Mouse (Mus musculus): ENCODE measurements at regions not wholly inside any gene's neighbourhood (a gene's known extent, or its start where the extent isn't known, plus 50 kb on each side); places are given as distances from the start of the nearest gene placed in this dataset.
"Not testable (repeated sequence)": the region's sequence is repeated elsewhere in the genome, so short reads cannot be mapped to it uniquely, and the experiment has no call there.

DNA sequence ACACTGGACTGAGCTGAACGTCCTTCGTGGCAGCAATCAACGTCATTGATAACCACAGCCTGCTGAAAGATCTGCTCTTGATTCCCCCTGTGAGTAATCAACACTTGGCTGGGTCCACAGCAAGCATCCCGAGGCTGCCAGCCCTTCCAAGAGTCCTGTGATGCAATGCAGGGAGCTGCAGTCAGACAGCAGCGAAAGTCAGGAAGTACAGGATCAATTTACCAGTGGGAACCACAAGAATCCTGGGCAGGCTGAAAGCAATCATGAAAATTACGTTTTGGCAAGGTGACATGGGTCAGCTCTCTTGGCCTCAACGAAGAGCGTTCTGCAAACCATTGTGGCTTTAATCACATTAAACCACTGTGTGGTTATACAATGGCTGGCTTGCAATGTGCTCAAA is 95.8 kb upstream of the Slc1a3 start:
- no peak for DNase-seq (ENCODE audit: low read depth, low spot score)
- H3K4me3 ChIP-seq (ENCODE audit: insufficient read depth in 1 of 2, low read depth in 1 of 2, low read length in 2 of 2, poor library complexity in 1 of 2, severe bottlenecking in 1 of 2) = no peak overlapping the region
- no peak overlapping the region for H3K9ac ChIP-seq (ENCODE audit: insufficient read depth, low read depth, low read length, poor library complexity, severe bottlenecking)
- H3K36me3 ChIP-seq (ENCODE audit: control insufficient read depth, insufficient read depth, low read length, poor library complexity, severe bottlenecking) = no peaks in the 10 kb centered on the region
- no peak for TF ChIP-seq HCFC1 (IDR thresholded peaks at IDR 0.05; ENCODE audit: borderline replicate concordance, insufficient read depth, low read length)
- TF ChIP-seq ZNF384 (IDR thresholded peaks at IDR 0.05; ENCODE audit: low read depth, low read length) = no peak
- TF ChIP-seq MAFK (IDR thresholded peaks at IDR 0.05; ENCODE audit: insufficient read depth, low read depth, low read length) = no peak
- in situ Hi-C loops (cut with MboI; ENCODE audit: low sequenced_read_pairs in 2 of 2, unreplicated experiment in 2 of 2) = no loop called here
- no peaks in the 10 kb centered on the region for H3K9me3 ChIP-seq (ENCODE audit: control insufficient read depth, insufficient read depth, low read depth, low read length)
- H3K4me1 ChIP-seq (ENCODE audit: control insufficient read depth in 2 of 2, insufficient read depth in 2 of 2, low read length in 2 of 2, poor library complexity in 1 of 2) = no peaks in the 10 kb centered on the region
- no peak overlapping the region for H3K27ac ChIP-seq (ENCODE audit: insufficient read depth, low read depth, low read length, poor library complexity, severe bottlenecking)

DNA sequence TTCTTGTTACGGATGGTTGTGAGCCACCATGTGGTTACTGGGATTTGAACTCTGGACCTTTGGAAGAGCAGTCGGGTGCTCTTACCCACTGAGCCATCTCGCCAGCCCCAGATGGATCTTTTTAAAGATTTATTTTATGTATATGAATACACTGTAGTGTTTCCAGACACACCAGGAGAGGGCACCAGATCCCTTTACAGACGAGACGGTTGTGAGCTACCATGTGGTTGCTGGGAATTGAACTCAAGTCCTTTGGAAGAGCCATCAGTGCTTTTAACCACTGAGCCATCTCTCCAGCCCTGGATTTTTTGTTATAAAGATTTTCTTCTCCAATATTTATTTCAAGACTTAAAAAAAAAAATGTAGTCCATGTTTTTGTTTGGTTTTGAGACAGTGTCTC is 95.0 kb upstream of the Slc1a3 start:
- H3K27ac ChIP-seq (ENCODE audit: insufficient read depth, low read depth, low read length, poor library complexity, severe bottlenecking); in situ Hi-C loops (cut with MboI; ENCODE audit: low sequenced_read_pairs in 2 of 2, unreplicated experiment in 2 of 2); H3K4me1 ChIP-seq (ENCODE audit: control insufficient read depth in 2 of 2, insufficient read depth in 2 of 2, low read length in 2 of 2, poor library complexity in 1 of 2); DNase-seq (ENCODE audit: low read depth, low spot score); H3K4me3 ChIP-seq (ENCODE audit: insufficient read depth in 1 of 2, low read depth in 1 of 2, low read length in 2 of 2, poor library complexity in 1 of 2, severe bottlenecking in 1 of 2); H3K36me3 ChIP-seq (ENCODE audit: control insufficient read depth, insufficient read depth, low read length, poor library complexity, severe bottlenecking); H3K9me3 ChIP-seq (ENCODE audit: control insufficient read depth, insufficient read depth, low read depth, low read length); H3K9ac ChIP-seq (ENCODE audit: insufficient read depth, low read depth, low read length, poor library complexity, severe bottlenecking): not testable (repeated sequence)
- peak; percentile 55; the same call in 1 of the 2 replicates for TF ChIP-seq ZC3H11A (IDR thresholded peaks at IDR 0.05; ENCODE audit: borderline replicate concordance, low read depth, low read length)

DNA sequence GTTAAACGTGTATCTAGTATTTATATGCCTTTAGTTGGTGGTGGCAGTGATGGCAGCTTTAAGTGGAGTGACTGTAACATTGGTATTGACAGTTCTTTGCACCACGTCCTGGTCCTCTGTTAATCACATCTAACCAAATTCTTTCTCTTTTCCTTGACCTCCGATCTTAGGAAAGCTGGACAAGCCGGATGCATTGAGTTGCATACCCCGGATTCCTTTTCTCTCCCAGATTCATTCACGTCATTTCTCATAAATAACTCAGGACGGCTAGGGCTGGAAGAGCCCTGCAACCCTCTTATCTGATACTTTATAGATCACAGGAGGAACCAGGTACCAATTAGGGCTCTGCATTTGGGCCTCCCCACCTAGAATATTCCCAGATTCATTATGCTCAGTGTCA is 91.5 kb upstream of the Slc1a3 start:
- in situ Hi-C loops (cut with MboI; ENCODE audit: low sequenced_read_pairs in 2 of 2, unreplicated experiment in 2 of 2) = no loop called here
- H3K27ac ChIP-seq (ENCODE audit: insufficient read depth, low read depth, low read length, poor library complexity, severe bottlenecking) = no peak overlapping the region

DNA sequence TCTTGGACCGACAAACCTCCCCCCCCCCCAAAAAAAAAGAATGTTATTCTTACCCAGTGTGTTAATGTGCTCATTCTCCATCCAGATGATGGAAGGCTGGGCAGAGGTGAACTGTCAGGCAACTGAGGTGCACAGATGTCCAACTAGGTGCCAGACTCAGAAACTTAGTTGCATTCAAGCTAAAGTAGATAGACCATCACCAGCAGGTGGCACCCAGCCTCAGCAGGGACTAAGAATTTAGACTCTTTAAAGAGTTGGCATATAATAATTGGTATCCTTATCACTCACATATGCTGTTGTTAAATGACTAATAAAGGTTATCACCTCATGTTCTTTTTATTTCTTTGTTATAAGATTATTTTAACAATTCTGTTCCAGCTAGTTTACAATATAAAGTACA is 86.5 kb upstream of the Slc1a3 start:
- in situ Hi-C loops (cut with MboI; ENCODE audit: low sequenced_read_pairs in 2 of 2, unreplicated experiment in 2 of 2) = no loop called here
- TF ChIP-seq ZNF384 (IDR thresholded peaks at IDR 0.05; ENCODE audit: low read depth, low read length) (no peak), HCFC1 (IDR thresholded peaks at IDR 0.05; ENCODE audit: borderline replicate concordance, insufficient read depth, low read length) (no peak), CHD2 (IDR thresholded peaks at IDR 0.05; ENCODE audit: low read depth, low read length) (no peak), MAFK (IDR thresholded peaks at IDR 0.05; ENCODE audit: insufficient read depth, low read depth, low read length) (no peak), ZC3H11A (IDR thresholded peaks at IDR 0.05; ENCODE audit: borderline replicate concordance, low read depth, low read length) (no peak)

More for the DNA sequence above, 91.5 kb upstream of the Slc1a3 start:
- Histone ChIP-seq H3K36me3 (ENCODE audit: control insufficient read depth, insufficient read depth, low read length, poor library complexity, severe bottlenecking) (no peaks in the 10 kb centered on the region), H3K9me3 (ENCODE audit: control insufficient read depth, insufficient read depth, low read depth, low read length) (no peaks in the 10 kb centered on the region), H3K4me3 (ENCODE audit: insufficient read depth in 1 of 2, low read depth in 1 of 2, low read length in 2 of 2, poor library complexity in 1 of 2, severe bottlenecking in 1 of 2) (no peak overlapping the region), H3K9ac (ENCODE audit: insufficient read depth, low read depth, low read length, poor library complexity, severe bottlenecking) (no peak overlapping the region), H3K4me1 (ENCODE audit: control insufficient read depth in 2 of 2, insufficient read depth in 2 of 2, low read length in 2 of 2, poor library complexity in 1 of 2) (no peaks in the 10 kb centered on the region)
- no peak for TF ChIP-seq MAFK (IDR thresholded peaks at IDR 0.05; ENCODE audit: insufficient read depth, low read depth, low read length)
- TF ChIP-seq HCFC1 (IDR thresholded peaks at IDR 0.05; ENCODE audit: borderline replicate concordance, insufficient read depth, low read length) = no peak
- no peak for TF ChIP-seq ZNF384 (IDR thresholded peaks at IDR 0.05; ENCODE audit: low read depth, low read length)
- TF ChIP-seq CHD2 (IDR thresholded peaks at IDR 0.05; ENCODE audit: low read depth, low read length) = no peak
- no peak for TF ChIP-seq ZC3H11A (IDR thresholded peaks at IDR 0.05; ENCODE audit: borderline replicate concordance, low read depth, low read length)
- DNase-seq (ENCODE audit: low read depth, low spot score) = no peak

DNA sequence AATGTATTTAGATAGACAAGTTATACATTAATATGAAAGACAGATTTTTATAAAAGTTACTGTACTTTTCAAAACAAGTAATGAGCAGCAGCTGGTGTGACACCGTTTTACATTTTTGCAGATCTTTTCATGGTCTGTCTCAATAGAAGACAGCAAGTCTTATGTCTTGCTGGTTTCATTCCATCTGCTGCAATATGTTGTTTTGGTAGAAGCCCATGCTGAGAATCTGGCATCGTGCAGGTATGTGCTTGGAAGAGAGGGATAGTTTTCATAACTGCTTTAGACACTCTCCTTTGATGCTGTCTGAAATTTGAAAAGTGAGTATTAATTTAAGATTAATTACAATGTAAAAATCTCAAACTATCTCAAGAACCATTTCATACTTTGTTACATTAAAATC is 81.5 kb upstream of the Slc1a3 start:
- no peak overlapping the region for H3K9ac ChIP-seq (ENCODE audit: insufficient read depth, low read depth, low read length, poor library complexity, severe bottlenecking)
- H3K36me3 ChIP-seq (ENCODE audit: control insufficient read depth, insufficient read depth, low read length, poor library complexity, severe bottlenecking) = no peaks in the 10 kb centered on the region
- H3K27ac ChIP-seq (ENCODE audit: insufficient read depth, low read depth, low read length, poor library complexity, severe bottlenecking) = no peak overlapping the region
- DNase-seq (ENCODE audit: low read depth, low spot score) = no peak
- in situ Hi-C loops (cut with MboI; ENCODE audit: low sequenced_read_pairs in 2 of 2, unreplicated experiment in 2 of 2) = no loop called here
- TF ChIP-seq MAFK (IDR thresholded peaks at IDR 0.05; ENCODE audit: insufficient read depth, low read depth, low read length) (no peak), CHD2 (IDR thresholded peaks at IDR 0.05; ENCODE audit: low read depth, low read length) (no peak), ZNF384 (IDR thresholded peaks at IDR 0.05; ENCODE audit: low read depth, low read length) (no peak), HCFC1 (IDR thresholded peaks at IDR 0.05; ENCODE audit: borderline replicate concordance, insufficient read depth, low read length) (no peak), ZC3H11A (IDR thresholded peaks at IDR 0.05; ENCODE audit: borderline replicate concordance, low read depth, low read length) (no peak)
- no peaks in the 10 kb centered on the region for H3K4me1 ChIP-seq (ENCODE audit: control insufficient read depth in 2 of 2, insufficient read depth in 2 of 2, low read length in 2 of 2, poor library complexity in 1 of 2)
- H3K4me3 ChIP-seq (ENCODE audit: insufficient read depth in 1 of 2, low read depth in 1 of 2, low read length in 2 of 2, poor library complexity in 1 of 2, severe bottlenecking in 1 of 2) = no peak overlapping the region
- H3K9me3 ChIP-seq (ENCODE audit: control insufficient read depth, insufficient read depth, low read depth, low read length) = no peaks in the 10 kb centered on the region

More for the DNA sequence above, 86.5 kb upstream of the Slc1a3 start:
- H3K36me3 ChIP-seq (ENCODE audit: control insufficient read depth, insufficient read depth, low read length, poor library complexity, severe bottlenecking) = no peaks in the 10 kb centered on the region
- no peaks in the 10 kb centered on the region for H3K9me3 ChIP-seq (ENCODE audit: control insufficient read depth, insufficient read depth, low read depth, low read length)
- DNase-seq (ENCODE audit: low read depth, low spot score) = no peak
- H3K4me1 ChIP-seq (ENCODE audit: control insufficient read depth in 2 of 2, insufficient read depth in 2 of 2, low read length in 2 of 2, poor library complexity in 1 of 2) = no peaks in the 10 kb centered on the region
- no peak overlapping the region for H3K9ac ChIP-seq (ENCODE audit: insufficient read depth, low read depth, low read length, poor library complexity, severe bottlenecking)
- no peak overlapping the region for H3K4me3 ChIP-seq (ENCODE audit: insufficient read depth in 1 of 2, low read depth in 1 of 2, low read length in 2 of 2, poor library complexity in 1 of 2, severe bottlenecking in 1 of 2)
- no peak overlapping the region for H3K27ac ChIP-seq (ENCODE audit: insufficient read depth, low read depth, low read length, poor library complexity, severe bottlenecking)

All from ES-E14 (cell line).